Mouse (Mus musculus): ENCODE data around the gene Susd4. TPM values are rescaled to one million over a fixed set of nuclear protein-coding genes. Genes with fewer than 3 reads are reported as not detected.

Gene Susd4
- total and polyA plus RNA-seq, 2 experiments = 1.3 to 8.3 TPM

DNA sequence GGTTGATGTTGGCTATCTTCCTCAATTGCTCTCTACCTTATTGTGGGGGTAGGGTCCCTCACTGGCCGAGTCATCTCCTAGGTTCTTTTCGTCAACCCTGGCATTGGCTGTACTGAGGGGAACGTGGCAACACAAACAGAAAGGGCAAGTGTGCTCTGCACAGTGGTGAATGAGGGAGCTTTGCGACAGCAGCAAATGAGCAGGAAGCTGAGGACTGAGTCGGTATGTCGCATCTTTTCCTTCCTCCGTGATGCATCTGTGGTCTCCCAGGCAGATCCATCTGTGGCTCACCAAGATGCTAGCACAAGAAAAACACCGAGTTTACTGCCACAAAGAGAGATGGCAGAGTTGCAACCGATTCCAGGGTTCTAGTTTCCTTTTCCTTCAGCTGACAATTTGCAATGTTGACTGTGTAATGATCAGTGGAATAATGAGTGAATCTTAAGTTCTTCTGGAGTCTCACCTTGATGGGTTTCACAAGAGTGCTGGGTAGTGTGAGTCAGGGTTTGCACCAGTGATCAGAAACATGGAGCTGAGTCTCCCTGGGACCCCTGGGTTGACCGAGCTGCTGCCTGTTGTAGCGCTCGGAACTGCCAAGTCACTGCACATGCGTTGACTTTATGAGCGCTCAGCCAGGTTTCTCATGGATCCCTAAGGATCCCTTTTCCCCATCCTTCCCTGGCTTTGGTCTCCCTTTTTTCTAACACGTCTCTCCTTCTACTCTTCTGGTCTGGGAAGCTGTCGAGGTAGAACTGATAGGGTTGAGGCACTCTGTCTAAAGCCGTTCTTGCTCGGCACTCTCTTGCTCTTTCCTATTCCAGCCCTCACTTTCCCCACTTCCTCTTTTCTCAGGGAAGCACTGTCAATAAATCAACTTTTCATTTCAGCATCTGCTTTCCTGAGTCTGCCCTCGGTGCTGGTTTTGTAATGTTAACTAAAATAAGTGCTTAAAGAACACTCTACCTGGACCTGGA is 164.5 kb downstream of the Susd4 start:
- Histone ChIP-seq H3K4me1 (ENCODE audit: control insufficient read depth, insufficient read depth, low read length) (no peaks in the 10 kb centered on the region), H3K79me2 (ENCODE audit: control insufficient read depth, insufficient read depth, low read length) (no peaks in the 10 kb centered on the region), H3K9ac (ENCODE audit: low read depth, low read length) (no peak overlapping the region), H3K4me3 (ENCODE audit: insufficient read depth, low read depth, low read length) (no peak overlapping the region), H3K27ac (replicated peaks; ENCODE audit: insufficient read depth, low read depth, low read length) (no peak overlapping the region), H3K27me3 (ENCODE audit: control insufficient read depth, insufficient read depth, low read length) (no peaks in the 10 kb centered on the region), H3K36me3 (ENCODE audit: control insufficient read depth, insufficient read depth, low read length) (no peaks in the 10 kb centered on the region)
- TF ChIP-seq POLR2A (IDR thresholded peaks at IDR 0.05; ENCODE audit: extremely low read depth, insufficient read depth, low read length) = no peak
- TF ChIP-seq CTCF (IDR thresholded peaks at IDR 0.05; ENCODE audit: low read depth, low read length) = no peak
- no peak for DNase-seq (ENCODE audit: extremely low read depth, low read depth, low spot score)
- WGBS = 75% methylated on average over 19 of the region's 19 CpGs

DNA sequence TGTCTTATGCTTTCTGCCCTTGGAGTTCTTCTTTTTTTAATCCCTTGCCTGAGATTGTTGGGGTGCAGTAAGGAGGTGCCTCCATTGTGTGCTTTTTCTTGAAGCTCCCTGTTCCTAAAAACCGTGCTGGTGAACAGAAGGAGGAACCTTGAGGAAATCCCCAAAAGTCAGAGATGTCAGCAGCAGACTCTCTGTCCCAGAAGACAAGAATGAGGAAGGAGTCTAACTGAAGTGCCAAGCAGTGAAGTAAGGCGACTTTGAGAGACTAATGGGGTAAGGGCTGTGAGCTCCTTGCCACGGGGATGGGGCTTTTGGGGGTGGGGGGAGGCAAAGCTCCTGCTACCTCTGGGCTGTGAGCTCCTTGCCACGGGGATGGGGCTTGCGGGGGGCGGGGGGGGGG is 171.8 kb downstream of the Susd4 start:
- H3K4me3 ChIP-seq (ENCODE audit: insufficient read depth, low read depth, low read length) = no peak overlapping the region

GRCm38 (mm10) chr1:182937486-182938120 is 173.9 kb downstream of the Susd4 start:
- WGBS = 77% methylated on average over 10 of the region's 10 CpGs
- Histone ChIP-seq H3K36me3 (ENCODE audit: control insufficient read depth, insufficient read depth, low read length) (no peaks in the 10 kb centered on the region), H3K4me3 (ENCODE audit: insufficient read depth, low read depth, low read length) (no peak overlapping the region), H3K4me1 (ENCODE audit: control insufficient read depth, insufficient read depth, low read length) (no peaks in the 10 kb centered on the region), H3K27ac (replicated peaks; ENCODE audit: insufficient read depth, low read depth, low read length) (no peak overlapping the region), H3K9ac (ENCODE audit: low read depth, low read length) (no peak overlapping the region), H3K27me3 (ENCODE audit: control insufficient read depth, insufficient read depth, low read length) (no peaks in the 10 kb centered on the region), H3K79me2 (ENCODE audit: control insufficient read depth, insufficient read depth, low read length) (no peaks in the 10 kb centered on the region)
- DNase-seq (ENCODE audit: extremely low read depth, low read depth, low spot score) = no peak
- TF ChIP-seq CTCF (IDR thresholded peaks at IDR 0.05; ENCODE audit: low read depth, low read length) = no peak
- TF ChIP-seq POLR2A (IDR thresholded peaks at IDR 0.05; ENCODE audit: extremely low read depth, insufficient read depth, low read length) = no peak

More for the DNA sequence above, 171.8 kb downstream of the Susd4 start:
- 56% methylated on average over 6 of the region's 6 CpGs for WGBS
- Histone ChIP-seq H3K27me3 (ENCODE audit: control insufficient read depth, insufficient read depth, low read length) (no peaks in the 10 kb centered on the region), H3K4me1 (ENCODE audit: control insufficient read depth, insufficient read depth, low read length) (no peaks in the 10 kb centered on the region), H3K9ac (ENCODE audit: low read depth, low read length) (no peak overlapping the region), H3K27ac (replicated peaks; ENCODE audit: insufficient read depth, low read depth, low read length) (no peak overlapping the region), H3K36me3 (ENCODE audit: control insufficient read depth, insufficient read depth, low read length) (no peaks in the 10 kb centered on the region), H3K79me2 (ENCODE audit: control insufficient read depth, insufficient read depth, low read length) (no peaks in the 10 kb centered on the region)
- no peak for TF ChIP-seq POLR2A (IDR thresholded peaks at IDR 0.05; ENCODE audit: extremely low read depth, insufficient read depth, low read length)
- DNase-seq (ENCODE audit: extremely low read depth, low read depth, low spot score) = no peak

DNA sequence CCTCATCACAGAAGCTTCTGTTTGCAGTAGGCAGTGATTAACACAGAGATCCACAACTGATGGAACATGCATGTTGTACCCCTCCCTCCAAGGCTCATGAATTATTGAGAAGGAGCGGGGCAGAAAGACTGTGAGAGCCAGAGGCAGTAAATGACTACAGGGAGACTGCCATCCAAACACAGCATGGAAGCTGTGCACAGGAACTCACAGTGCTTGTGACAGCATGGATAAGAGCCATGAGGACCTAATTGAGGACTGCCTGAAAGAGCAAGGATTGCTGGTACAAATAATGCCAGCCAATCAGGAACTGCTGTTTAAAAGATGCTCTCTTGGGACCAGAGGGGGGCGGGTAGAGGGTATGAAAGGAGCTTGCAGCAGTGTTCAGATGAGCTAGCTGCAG is 178.3 kb downstream of the Susd4 start:
- Histone ChIP-seq H3K36me3 (ENCODE audit: control insufficient read depth, insufficient read depth, low read length) (no peaks in the 10 kb centered on the region), H3K9ac (ENCODE audit: low read depth, low read length) (no peak overlapping the region), H3K79me2 (ENCODE audit: control insufficient read depth, insufficient read depth, low read length) (no peaks in the 10 kb centered on the region), H3K27me3 (ENCODE audit: control insufficient read depth, insufficient read depth, low read length) (no peaks in the 10 kb centered on the region), H3K4me1 (ENCODE audit: control insufficient read depth, insufficient read depth, low read length) (no peaks in the 10 kb centered on the region), H3K27ac (replicated peaks; ENCODE audit: insufficient read depth, low read depth, low read length) (no peak overlapping the region), H3K4me3 (ENCODE audit: insufficient read depth, low read depth, low read length) (no peak overlapping the region)
- 89% methylated on average over 2 of the region's 2 CpGs for WGBS
- TF ChIP-seq CTCF (IDR thresholded peaks at IDR 0.05; ENCODE audit: low read depth, low read length) (no peak), POLR2A (IDR thresholded peaks at IDR 0.05; ENCODE audit: extremely low read depth, insufficient read depth, low read length) (no peak)
- DNase-seq (ENCODE audit: extremely low read depth, low read depth, low spot score) = no peak

GRCm38 (mm10) chr1:182943911-182944310 is 180.3 kb downstream of the Susd4 start:
- H3K27me3 ChIP-seq (ENCODE audit: control insufficient read depth, insufficient read depth, low read length) = no peaks in the 10 kb centered on the region
- no peak overlapping the region for H3K27ac ChIP-seq (replicated peaks; ENCODE audit: insufficient read depth, low read depth, low read length)
- TF ChIP-seq POLR2A (IDR thresholded peaks at IDR 0.05; ENCODE audit: extremely low read depth, insufficient read depth, low read length) (no peak), CTCF (IDR thresholded peaks at IDR 0.05; ENCODE audit: low read depth, low read length) (no peak)
- WGBS = 82% methylated on average over 3 of the region's 3 CpGs
- H3K4me3 ChIP-seq (ENCODE audit: insufficient read depth, low read depth, low read length) = no peak overlapping the region
- no peaks in the 10 kb centered on the region for H3K79me2 ChIP-seq (ENCODE audit: control insufficient read depth, insufficient read depth, low read length)
- H3K9ac ChIP-seq (ENCODE audit: low read depth, low read length) = no peak overlapping the region
- DNase-seq (ENCODE audit: extremely low read depth, low read depth, low spot score) = no peak
- no peaks in the 10 kb centered on the region for H3K4me1 ChIP-seq (ENCODE audit: control insufficient read depth, insufficient read depth, low read length)
- no peaks in the 10 kb centered on the region for H3K36me3 ChIP-seq (ENCODE audit: control insufficient read depth, insufficient read depth, low read length)
